Mouse (Mus musculus) bone marrow, adult 2 months (tissue): ENCODE data around the gene Manbal. TPM values are rescaled to one million over a fixed set of nuclear protein-coding genes. Genes with fewer than 3 reads are reported as not detected.

ENCODE experiments used
- H3K27ac ChIP-seq: fragments of 200-500 bp; 2 replicates; pipeline ENCODE4 v1.5.1; 2012; ENCODE audit warnings: low read depth, mild to moderate bottlenecking, control low read depth, inconsistent platforms, low read length; ENCODE audit not compliant: control insufficient read depth, poor library complexity, insufficient read depth
- H3K4me1 ChIP-seq: fragments of 200-500 bp; 2 replicates; pipeline ENCODE4 v1.6.1; 2011; ENCODE audit warnings: low read length; ENCODE audit not compliant: control insufficient read depth, insufficient read depth
- H3K4me3 ChIP-seq: fragments of 200-500 bp; replicated peaks from 2 replicates; pipeline ENCODE3; 2011; ENCODE audit warnings: mild to moderate bottlenecking, low read depth, low read length, control low read depth; ENCODE audit not compliant: control insufficient read depth
- CTCF ChIP-seq: fragments of 200-500 bp; IDR thresholded peaks from 2 replicates; pipeline ENCODE4 v1.5.1; 2011; ENCODE audit warnings: low read length, control low read depth; ENCODE audit not compliant: control insufficient read depth, insufficient read depth
- POLR2A ChIP-seq: fragments of 200-500 bp; IDR thresholded peaks from 2 replicates; pipeline ENCODE4 v1.6.1; 2011; ENCODE audit warnings: low read depth, mild to moderate bottlenecking, control low read depth, low read length, borderline replicate concordance; ENCODE audit not compliant: control insufficient read depth
- WGBS: fragments of 180-500 bp; shearing (Covaris S2); methylation state at CpG from one replicate; pipeline ENCODE4 v1.1.7; 2018; 5-methylcytosine and 5-hydroxymethylcytosine counted together
- polyA plus RNA-seq: library from polyadenylated mRNA; stranded (reverse); fragments of >200 nt; gene quantifications from 2 replicates; pipeline ENCODE4 v1.2.4, GENCODE M21; 2011; ENCODE audit warnings: low replicate concordance; ENCODE audit not compliant: missing spikeins, insufficient read depth, insufficient read length

Gene Manbal
- polyA plus RNA-seq, 1 experiment = 33.1 TPM

GRCm38 (mm10) chr2:157339532-157339931, 27.9 kb upstream of the Manbal start:
- H3K27ac ChIP-seq = no peak overlapping the region
- H3K4me1 ChIP-seq = no peaks in the 10 kb centered on the region
- no peak overlapping the region for H3K4me3 ChIP-seq
- 76% methylated on average over 7 of the region's 7 CpGs for WGBS
- TF ChIP-seq CTCF (no peak), POLR2A (no peak)

DNA sequence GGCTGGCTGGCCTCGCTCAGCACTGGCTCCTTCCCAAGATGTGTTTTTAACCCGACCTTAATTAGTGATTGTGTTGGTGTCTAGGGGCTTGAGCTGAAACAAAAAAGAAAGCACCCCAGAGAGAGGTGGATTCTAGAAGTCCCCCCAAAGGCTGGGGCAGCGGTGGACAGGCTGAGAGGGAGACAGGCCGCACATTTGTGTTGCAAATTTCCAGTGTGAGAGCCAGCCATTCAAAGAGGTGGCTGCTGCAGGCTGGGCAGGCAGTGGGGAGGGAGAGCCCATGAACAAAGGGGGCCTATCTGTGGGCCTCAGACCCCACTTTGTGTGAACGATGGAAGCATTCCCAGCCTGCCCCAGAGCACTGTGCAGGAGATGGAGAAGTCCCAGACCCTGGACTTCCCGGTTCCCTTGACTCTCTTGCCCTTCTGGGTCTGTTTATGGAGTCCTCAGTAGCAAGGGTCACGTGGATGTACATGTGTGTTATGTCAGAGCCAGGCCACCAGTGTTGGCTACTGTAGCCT, 27.1 kb upstream of the Manbal start:
- TF ChIP-seq CTCF (no peak), POLR2A (no peak)
- Histone ChIP-seq H3K4me3 (no peak overlapping the region), H3K27ac (no peak overlapping the region), H3K4me1 (no peaks in the 10 kb centered on the region)
- 69% methylated on average over 7 of the region's 7 CpGs for WGBS

DNA sequence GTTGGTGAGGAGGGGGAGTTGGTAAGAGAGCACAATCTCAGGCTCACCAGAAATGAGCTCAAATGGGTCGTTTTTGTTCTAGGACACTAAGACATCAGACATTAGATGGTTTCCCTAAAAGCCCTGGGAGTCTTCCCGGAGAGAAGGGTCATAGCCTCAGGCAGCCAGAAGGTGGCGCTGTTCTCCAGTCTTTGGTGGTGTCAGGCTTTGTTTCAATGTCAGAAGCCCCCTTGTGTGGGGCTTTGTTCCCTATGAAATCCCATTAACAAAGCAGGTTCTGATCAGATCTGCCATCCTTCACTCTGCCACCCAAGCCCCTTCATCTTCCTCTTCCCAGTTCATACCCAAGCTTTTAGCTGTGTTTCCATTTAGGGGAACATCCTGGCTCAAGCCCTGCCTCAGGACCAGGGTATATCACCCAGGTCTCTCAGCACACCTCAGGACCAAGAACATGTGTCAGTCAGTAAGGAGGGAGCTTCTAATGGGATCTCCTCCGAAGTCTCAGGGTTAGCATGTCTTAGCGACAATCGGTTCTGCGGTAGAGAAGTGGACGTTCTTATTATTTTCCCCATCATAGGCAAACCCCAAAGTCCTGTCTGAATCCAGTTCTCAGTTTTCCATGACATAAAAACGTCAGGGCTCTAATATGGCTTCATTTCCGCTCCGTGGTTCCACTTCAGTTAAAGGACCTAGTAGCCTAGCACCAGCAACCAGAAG, 25.7 kb upstream of the Manbal start:
- Histone ChIP-seq H3K4me1 (no peaks in the 10 kb centered on the region), H3K27ac (no peak overlapping the region), H3K4me3 (no peak overlapping the region)
- WGBS = 51% methylated on average over 11 of the region's 11 CpGs
- peak; percentile 84 for TF ChIP-seq CTCF
- no peak for TF ChIP-seq POLR2A

GRCm38 (mm10) chr2:157342328-157342926, 25.0 kb upstream of the Manbal start:
- H3K27ac ChIP-seq = no peak overlapping the region
- TF ChIP-seq CTCF (no peak), POLR2A (no peak)
- WGBS = 78% methylated on average over 5 of the region's 5 CpGs
- no peak overlapping the region for H3K4me3 ChIP-seq
- H3K4me1 ChIP-seq = no peaks in the 10 kb centered on the region

DNA sequence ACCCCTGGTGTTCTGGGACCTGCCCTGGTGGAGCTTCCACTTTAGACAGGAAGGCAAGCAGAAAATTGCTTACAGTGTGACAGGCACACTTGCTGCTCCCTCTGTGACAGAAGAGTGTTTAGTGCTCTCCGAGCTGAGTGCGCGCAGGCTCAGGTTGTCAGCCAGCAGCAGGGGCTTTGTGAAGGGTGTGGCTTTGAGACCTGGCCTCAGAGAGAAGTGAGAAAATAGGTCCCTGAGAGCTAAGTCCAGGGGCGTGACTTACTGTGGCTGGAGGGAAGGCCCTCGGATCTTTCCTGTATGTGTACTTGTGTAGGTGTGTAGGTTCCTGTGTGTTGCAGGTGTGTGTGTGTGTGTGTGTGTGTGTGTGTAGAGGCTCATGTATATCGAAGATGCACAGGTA, 24.1 kb upstream of the Manbal start:
- Histone ChIP-seq H3K4me3 (no peak overlapping the region), H3K27ac (no peak overlapping the region), H3K4me1 (no peaks in the 10 kb centered on the region)
- TF ChIP-seq CTCF (no peak), POLR2A (no peak)
- 79% methylated on average over 6 of the region's 6 CpGs for WGBS

- TF ChIP-seq CTCF = no peak
- Histone ChIP-seq H3K4me1 (no peaks in the 10 kb centered on the region), H3K27ac (no peak within 1 kb of the TSS), H3K4me3 (no peak within 1 kb of the TSS)
- WGBS = 79% methylated on average over 26 of the region's 26 CpGs
Observed at GRCm38 (mm10) chr2:157347361-157348159, 19.8 kb upstream of the Manbal start, which contains the start of gene Ghrh. Ghrh (minus strand) TSS chr2:157347506.

DNA sequence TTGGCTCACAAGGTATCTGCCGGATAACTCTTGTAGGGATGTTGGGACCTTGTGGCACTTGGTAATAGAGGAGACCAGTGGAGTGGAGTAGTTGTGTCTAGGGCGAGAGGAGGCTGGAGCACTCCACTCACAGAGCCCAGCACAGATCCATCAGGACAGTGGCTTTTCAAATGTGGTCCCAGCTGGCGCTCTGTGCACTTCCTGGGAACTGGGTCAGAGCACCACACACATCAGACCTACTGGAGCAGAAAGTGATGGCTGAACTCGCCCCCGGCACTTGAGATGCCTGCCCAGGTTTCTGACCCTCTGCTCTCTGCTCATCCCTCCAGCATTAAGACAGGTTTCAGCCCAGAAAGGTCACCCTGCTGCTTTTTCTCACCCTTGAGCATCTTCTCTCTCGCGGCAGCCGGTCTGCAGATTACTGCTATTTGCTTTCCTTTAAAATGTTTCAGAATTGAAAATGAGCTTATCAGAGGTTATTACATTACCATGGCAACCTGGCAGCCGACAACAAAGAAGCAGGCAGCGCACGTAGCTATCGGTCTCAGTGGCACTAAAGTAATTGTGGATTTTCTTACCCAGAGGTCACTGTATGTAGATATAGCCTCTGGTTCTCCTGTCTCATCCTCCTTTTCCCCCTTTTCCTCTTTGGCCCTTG, 18.1 kb upstream of the Manbal start:
- no peaks in the 10 kb centered on the region for H3K4me1 ChIP-seq
- H3K27ac ChIP-seq = no peak overlapping the region
- H3K4me3 ChIP-seq = no peak overlapping the region
- 78% methylated on average over 12 of the region's 12 CpGs for WGBS
- no peak for TF ChIP-seq POLR2A
- TF ChIP-seq CTCF = no peak

GRCm38 (mm10) chr2:157353183-157353582, 14.2 kb upstream of the Manbal start:
- no peak overlapping the region for H3K27ac ChIP-seq
- H3K4me3 ChIP-seq = no peak overlapping the region
- TF ChIP-seq CTCF = no peak
- no peak for TF ChIP-seq POLR2A
- WGBS = 72% methylated on average over 4 of the region's 4 CpGs
- H3K4me1 ChIP-seq = no peaks in the 10 kb centered on the region
